Mouse (Mus musculus): ENCODE data around the gene Scn3b. TPM values are rescaled to one million over a fixed set of nuclear protein-coding genes. Genes with fewer than 3 reads are reported as not detected.
A peak's percentile ranks its signal among the peaks of the same experiment; 100 is the strongest.

Gene Scn3b
- polyA plus RNA-seq, 1 experiment from 2014 or later, result 9.1 TPM

DNA sequence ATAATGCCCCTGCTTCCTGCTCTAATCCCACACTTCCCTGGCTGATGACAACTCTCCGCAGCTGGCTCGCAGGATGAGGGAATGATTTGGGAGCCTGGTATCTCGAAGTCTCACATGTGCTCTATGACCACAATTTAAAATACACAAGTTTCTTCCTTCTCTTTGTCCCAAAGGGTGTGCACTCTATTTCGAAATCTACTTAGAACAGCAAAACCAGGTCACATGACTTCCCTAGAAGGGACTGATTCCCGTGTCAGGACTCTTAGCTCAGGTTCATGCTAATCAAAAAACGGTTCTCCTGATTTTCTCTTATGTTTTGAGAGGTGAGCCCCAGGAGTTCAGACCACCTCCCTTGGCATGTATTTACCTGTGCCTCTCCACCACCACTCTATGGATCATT is 5.1 kb upstream of the Scn3b start:
- Histone ChIP-seq H3K4me1 (replicated peaks; ENCODE audit: control insufficient read depth, insufficient read depth, low read length) (peaks cover 2% of the 10 kb centered on the region; the same call in 1 of the 2 replicates), H3K36me3 (ENCODE audit: control insufficient read depth, insufficient read depth, low read length) (no peaks in the 10 kb centered on the region), H3K27me3 (ENCODE audit: control insufficient read depth, insufficient read depth, low read depth, low read length) (no peaks in the 10 kb centered on the region), H3K27ac (ENCODE audit: low read length) (no peak overlapping the region), H3K4me3 (ENCODE audit: low read length) (no peak overlapping the region), H3K4me2 (ENCODE audit: low read depth, low read length) (no peak overlapping the region), H3K9ac (ENCODE audit: low read length) (no peak overlapping the region), H3K9me3 (ENCODE audit: control insufficient read depth, low read length) (no peaks in the 10 kb centered on the region)
- 52% methylated on average over 6 of the region's 6 CpGs for WGBS
- ATAC-seq (ENCODE audit: low read depth), result no peak

DNA sequence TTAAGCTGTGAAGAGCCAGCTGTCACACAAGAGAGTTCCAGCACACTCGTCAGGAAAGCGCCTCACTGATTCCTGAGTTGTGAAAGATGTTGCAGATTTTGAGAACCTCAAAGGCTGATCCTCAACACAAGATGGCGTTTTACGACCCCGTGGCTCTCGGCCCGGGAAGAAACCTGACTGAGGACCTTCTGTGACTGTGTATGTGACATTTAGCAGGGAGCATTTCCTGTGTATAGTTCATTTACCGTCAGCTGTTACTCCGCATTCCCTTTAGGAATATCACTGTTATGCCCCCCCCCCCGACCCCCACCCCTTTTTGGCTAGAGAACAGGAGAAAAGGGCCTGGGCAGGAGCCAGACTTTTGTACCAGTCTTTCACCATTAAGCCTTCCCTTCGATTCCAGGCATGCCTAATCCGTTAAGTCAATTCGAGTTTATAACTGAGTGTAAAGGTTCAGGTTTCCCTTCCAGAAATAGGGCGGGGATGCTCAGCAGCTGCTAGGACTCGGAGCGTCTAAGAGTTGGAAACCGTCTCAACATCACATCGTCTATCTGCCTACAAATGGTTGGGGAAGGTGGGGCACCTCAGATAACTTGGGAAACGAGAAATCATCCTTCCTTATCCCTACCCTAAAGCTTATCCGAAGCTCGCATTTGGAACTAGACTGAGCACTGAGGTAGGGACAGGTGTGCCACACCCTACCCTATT is 823 bp upstream of the Scn3b start:
- no peaks in the 10 kb centered on the region for H3K9me3 ChIP-seq (ENCODE audit: control insufficient read depth, low read length)
- H3K27me3 ChIP-seq (ENCODE audit: control insufficient read depth, insufficient read depth, low read depth, low read length), result 0 out of 2 replicates have a peak, but pooled peaks cover 2% of the 10 kb centered on the region
- H3K9ac ChIP-seq (ENCODE audit: low read length), result no peak overlapping the region
- no peaks in the 10 kb centered on the region for H3K36me3 ChIP-seq (ENCODE audit: control insufficient read depth, insufficient read depth, low read length)
- H3K27ac ChIP-seq (ENCODE audit: low read length), result no peak overlapping the region
- no peak overlapping the region for H3K4me3 ChIP-seq (ENCODE audit: low read length)
- peaks cover 9% of the 10 kb centered on the region for H3K4me1 ChIP-seq (replicated peaks; ENCODE audit: control insufficient read depth, insufficient read depth, low read length)
- ATAC-seq (ENCODE audit: low read depth), result no peak
- peak overlapping the region; percentile 61 for H3K4me2 ChIP-seq (ENCODE audit: low read depth, low read length)
- 16% methylated on average over 21 of the region's 21 CpGs for WGBS

DNA sequence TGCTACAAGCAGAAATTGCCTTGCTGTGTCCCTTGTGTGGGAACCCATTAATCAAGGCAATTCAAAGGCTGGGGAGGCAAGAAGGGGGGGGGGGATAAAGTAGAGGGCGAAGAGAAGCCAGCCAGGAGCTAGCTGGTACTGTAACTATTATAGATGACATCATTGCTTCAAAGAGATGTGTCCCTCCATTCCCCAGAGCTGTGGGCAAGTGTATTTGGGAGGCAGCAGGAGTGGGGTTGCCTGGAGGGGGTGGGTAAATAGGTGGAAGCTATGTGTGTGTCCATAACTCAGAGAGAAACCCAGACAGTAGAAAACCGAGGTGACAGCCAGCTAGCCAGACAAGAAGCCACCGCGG is 292 bp upstream of the Scn3b start:
- Histone ChIP-seq H3K4me3 (ENCODE audit: low read length) (peak overlapping the region; percentile 46), H3K9me3 (ENCODE audit: control insufficient read depth, low read length) (no peaks in the 10 kb centered on the region), H3K9ac (ENCODE audit: low read length) (no peak overlapping the region), H3K4me1 (replicated peaks; ENCODE audit: control insufficient read depth, insufficient read depth, low read length) (peaks cover 9% of the 10 kb centered on the region), H3K27me3 (ENCODE audit: control insufficient read depth, insufficient read depth, low read depth, low read length) (0 out of 2 replicates have a peak, but pooled peaks cover 2% of the 10 kb centered on the region), H3K4me2 (ENCODE audit: low read depth, low read length) (peak overlapping the region; percentile 61), H3K36me3 (ENCODE audit: control insufficient read depth, insufficient read depth, low read length) (no peaks in the 10 kb centered on the region), H3K27ac (ENCODE audit: low read length) (no peak overlapping the region)
- 0% methylated on average over 4 of the region's 4 CpGs for WGBS
- ATAC-seq (ENCODE audit: low read depth), result no peak; the same call in 1 of the 2 replicates

GRCm38 (mm10) chr9:40269880-40270279 is 863 bp downstream of the Scn3b start:
- Histone ChIP-seq H3K9ac (ENCODE audit: low read length) (no peak overlapping the region), H3K4me2 (ENCODE audit: low read depth, low read length) (peak overlapping the region; percentile 61; the same call in 1 of the 2 replicates), H3K27me3 (ENCODE audit: control insufficient read depth, insufficient read depth, low read depth, low read length) (0 out of 2 replicates have a peak, but pooled peaks cover 2% of the 10 kb centered on the region), H3K4me3 (ENCODE audit: low read length) (peak overlapping the region; percentile 46), H3K9me3 (ENCODE audit: control insufficient read depth, low read length) (no peaks in the 10 kb centered on the region), H3K4me1 (replicated peaks; ENCODE audit: control insufficient read depth, insufficient read depth, low read length) (peaks cover 9% of the 10 kb centered on the region), H3K36me3 (ENCODE audit: control insufficient read depth, insufficient read depth, low read length) (no peaks in the 10 kb centered on the region), H3K27ac (ENCODE audit: low read length) (no peak overlapping the region)
- 23% methylated on average over 8 of the region's 8 CpGs for WGBS
- no peak for ATAC-seq (ENCODE audit: low read depth)

- Histone ChIP-seq H3K27ac (ENCODE audit: low read length) (no peak overlapping the region), H3K4me2 (ENCODE audit: low read depth, low read length) (no peak overlapping the region), H3K27me3 (ENCODE audit: control insufficient read depth, insufficient read depth, low read depth, low read length) (0 out of 2 replicates have a peak, but pooled peaks cover 2% of the 10 kb centered on the region), H3K36me3 (ENCODE audit: control insufficient read depth, insufficient read depth, low read length) (no peaks in the 10 kb centered on the region), H3K9me3 (ENCODE audit: control insufficient read depth, low read length) (no peaks in the 10 kb centered on the region), H3K9ac (ENCODE audit: low read length) (no peak overlapping the region), H3K4me3 (ENCODE audit: low read length) (no peak overlapping the region), H3K4me1 (replicated peaks; ENCODE audit: control insufficient read depth, insufficient read depth, low read length) (peaks cover 9% of the 10 kb centered on the region)
- ATAC-seq (ENCODE audit: low read depth), result no peak
- 58% methylated on average over 3 of the region's 3 CpGs for WGBS
Observed at GRCm38 (mm10) chr9:40271075-40271474, 2.1 kb downstream of the Scn3b start.

GRCm38 (mm10) chr9:40272822-40273221 is 3.8 kb downstream of the Scn3b start:
- WGBS, result 69% methylated on average over 7 of the region's 7 CpGs
- Histone ChIP-seq H3K36me3 (ENCODE audit: control insufficient read depth, insufficient read depth, low read length) (no peaks in the 10 kb centered on the region), H3K9me3 (ENCODE audit: control insufficient read depth, low read length) (no peaks in the 10 kb centered on the region), H3K27ac (ENCODE audit: low read length) (no peak overlapping the region), H3K4me3 (ENCODE audit: low read length) (no peak overlapping the region), H3K27me3 (ENCODE audit: control insufficient read depth, insufficient read depth, low read depth, low read length) (0 out of 2 replicates have a peak, but pooled peaks cover 2% of the 10 kb centered on the region), H3K9ac (ENCODE audit: low read length) (no peak overlapping the region), H3K4me2 (ENCODE audit: low read depth, low read length) (no peak overlapping the region), H3K4me1 (replicated peaks; ENCODE audit: control insufficient read depth, insufficient read depth, low read length) (peaks cover 9% of the 10 kb centered on the region)
- ATAC-seq (ENCODE audit: low read depth), result no peak

DNA sequence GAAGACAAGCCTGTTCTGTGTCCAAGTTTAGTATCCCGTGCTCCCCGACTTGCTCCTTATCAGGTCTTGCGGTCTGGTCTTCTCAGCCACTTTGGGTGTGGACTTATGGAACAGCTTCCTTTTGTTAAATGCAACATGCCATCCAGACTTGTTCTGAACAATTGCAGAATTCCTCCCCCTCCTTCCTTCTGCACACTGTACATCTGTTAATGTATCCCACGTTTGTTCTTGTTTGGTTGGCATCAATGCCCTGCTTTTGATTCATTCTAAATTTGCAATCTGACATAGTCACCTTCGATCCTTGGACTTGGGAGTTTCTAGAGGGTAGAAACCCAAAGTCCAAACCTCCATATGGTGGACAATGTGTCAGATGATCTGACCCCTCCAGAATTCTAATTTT is 6.9 kb downstream of the Scn3b start:
- ATAC-seq (ENCODE audit: low read depth), result no peak
- no peaks in the 10 kb centered on the region for H3K4me1 ChIP-seq (replicated peaks; ENCODE audit: control insufficient read depth, insufficient read depth, low read length)
- WGBS, result 69% methylated on average over 5 of the region's 5 CpGs
- no peak overlapping the region for H3K4me3 ChIP-seq (ENCODE audit: low read length)
- no peaks in the 10 kb centered on the region for H3K27me3 ChIP-seq (ENCODE audit: control insufficient read depth, insufficient read depth, low read depth, low read length)
- no peak overlapping the region for H3K9ac ChIP-seq (ENCODE audit: low read length)
- no peak overlapping the region for H3K27ac ChIP-seq (ENCODE audit: low read length)
- H3K9me3 ChIP-seq (ENCODE audit: control insufficient read depth, low read length), result no peaks in the 10 kb centered on the region
- H3K4me2 ChIP-seq (ENCODE audit: low read depth, low read length), result no peak overlapping the region
- H3K36me3 ChIP-seq (ENCODE audit: control insufficient read depth, insufficient read depth, low read length), result no peaks in the 10 kb centered on the region

- Histone ChIP-seq H3K4me1 (replicated peaks; ENCODE audit: control insufficient read depth, insufficient read depth, low read length) (no peaks in the 10 kb centered on the region), H3K4me3 (ENCODE audit: low read length) (no peak overlapping the region), H3K9me3 (ENCODE audit: control insufficient read depth, low read length) (no peaks in the 10 kb centered on the region), H3K27me3 (ENCODE audit: control insufficient read depth, insufficient read depth, low read depth, low read length) (no peaks in the 10 kb centered on the region), H3K36me3 (ENCODE audit: control insufficient read depth, insufficient read depth, low read length) (no peaks in the 10 kb centered on the region), H3K27ac (ENCODE audit: low read length) (no peak overlapping the region), H3K4me2 (ENCODE audit: low read depth, low read length) (no peak overlapping the region), H3K9ac (ENCODE audit: low read length) (no peak overlapping the region)
- 68% methylated on average over 3 of the region's 3 CpGs for WGBS
- no peak for ATAC-seq (ENCODE audit: low read depth)
Observed at GRCm38 (mm10) chr9:40277671-40278070, 8.7 kb downstream of the Scn3b start.

DNA sequence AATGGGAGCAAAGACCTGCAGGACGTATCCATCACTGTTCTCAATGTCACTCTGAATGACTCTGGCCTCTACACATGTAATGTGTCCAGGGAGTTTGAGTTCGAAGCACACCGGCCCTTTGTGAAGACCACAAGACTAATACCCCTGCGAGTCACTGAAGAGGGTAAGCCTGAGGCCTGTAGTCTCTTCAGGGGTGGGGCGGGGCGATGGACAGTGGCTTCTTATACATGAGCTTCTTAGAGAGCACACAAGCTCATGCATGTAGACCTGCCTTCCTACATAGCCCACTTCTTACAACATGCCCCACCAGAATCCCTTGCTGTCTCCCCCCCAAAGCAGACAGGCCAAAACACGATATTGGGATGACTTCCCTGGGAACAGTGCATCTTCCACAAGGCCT is 10.4 kb downstream of the Scn3b start:
- Histone ChIP-seq H3K4me2 (ENCODE audit: low read depth, low read length) (no peak overlapping the region), H3K27ac (ENCODE audit: low read length) (no peak overlapping the region), H3K9ac (ENCODE audit: low read length) (no peak overlapping the region), H3K27me3 (ENCODE audit: control insufficient read depth, insufficient read depth, low read depth, low read length) (no peaks in the 10 kb centered on the region), H3K36me3 (ENCODE audit: control insufficient read depth, insufficient read depth, low read length) (no peaks in the 10 kb centered on the region), H3K4me3 (ENCODE audit: low read length) (no peak overlapping the region), H3K9me3 (ENCODE audit: control insufficient read depth, low read length) (no peaks in the 10 kb centered on the region), H3K4me1 (replicated peaks; ENCODE audit: control insufficient read depth, insufficient read depth, low read length) (no peaks in the 10 kb centered on the region)
- no peak for ATAC-seq (ENCODE audit: low read depth)
- 90% methylated on average over 7 of the region's 7 CpGs for WGBS

Data from lung, embryonic 16.5 days (tissue).